Mouse (Mus musculus) intestine, embryonic 14.5 days (tissue): ENCODE data around the gene Sema5b. TPM values are rescaled to one million over a fixed set of nuclear protein-coding genes. Genes with fewer than 3 reads are reported as not detected.

ENCODE experiments used
- ATAC-seq: fragments of 200-750 bp; cut with Nextera tagmentation; replicated peaks from 2 replicates; pipeline ENCODE4 v1.8.0; 2017; ENCODE audit warnings: low read depth, moderate number of reproducible peaks, moderate TSS enrichment, moderate library complexity; ENCODE audit not compliant: low FRiP score, low TSS enrichment
- DNase-seq: peaks from one replicate; pipeline ENCODE4 v3.0.0-alpha.2; 2018; ENCODE audit warnings: low spot score
- H3K27ac ChIP-seq: fragments of 300-500 bp; sonication (generic); 2 replicates; pipeline ENCODE4 v1.5.1; 2014; ENCODE audit warnings: low read depth, mild to moderate bottlenecking, control low read depth
- H3K27me3 ChIP-seq: fragments of 300-500 bp; sonication (generic); replicated peaks from 2 replicates; pipeline ENCODE4 v1.6.1; 2014; ENCODE audit warnings: low read length, control low read depth; ENCODE audit not compliant: control insufficient read depth, insufficient read depth
- H3K36me3 ChIP-seq: fragments of 300-500 bp; sonication (generic); 2 replicates; pipeline ENCODE4 v1.6.1; 2014; ENCODE audit warnings: low read length, control low read depth; ENCODE audit not compliant: control insufficient read depth, insufficient read depth
- H3K4me1 ChIP-seq: fragments of 300-500 bp; sonication (generic); replicated peaks from 2 replicates; pipeline ENCODE4 v1.6.1; 2014; ENCODE audit warnings: low read length, control low read depth, mixed read lengths; ENCODE audit not compliant: control insufficient read depth, insufficient read depth
- H3K4me2 ChIP-seq: fragments of 300-500 bp; sonication (generic); 2 replicates; pipeline ENCODE4 v1.6.1; 2014; ENCODE audit warnings: low read length
- H3K4me3 ChIP-seq: fragments of 300-500 bp; sonication (generic); 2 replicates; pipeline ENCODE4 v1.5.1; 2014; ENCODE audit warnings: low read depth, low read length, control low read depth, mixed read lengths
- H3K9ac ChIP-seq: fragments of 300-500 bp; sonication (generic); 2 replicates; pipeline ENCODE4 v1.6.1; 2014; ENCODE audit warnings: mild to moderate bottlenecking, low read length
- H3K9me3 ChIP-seq: fragments of 300-500 bp; sonication (generic); 2 replicates; pipeline ENCODE4 v1.6.1; 2016; ENCODE audit warnings: low read length, control low read depth; ENCODE audit not compliant: control insufficient read depth
- WGBS: fragments of 180-500 bp; shearing (Covaris S2); extraction: QIAGEN DNeasy Blood & Tissue Kit; methylation state at CpG from one replicate; pipeline ENCODE4 v1.1.7; 2014; 5-methylcytosine and 5-hydroxymethylcytosine counted together
- polyA plus RNA-seq: library from polyadenylated mRNA; unstranded; fragments of >200 nt; fragmentation: Nextera tagmentation; extraction: Ambion mirVana; gene quantifications from 2 replicates; pipeline ENCODE4 v1.2.1, GENCODE M21; 2014

The Sema5b gene
- polyA plus RNA-seq, 1 experiment from 2014 or later: 7.0 TPM

- no peaks in the 10 kb centered on the region for H3K27me3 ChIP-seq
- no peaks in the 10 kb centered on the region for H3K9me3 ChIP-seq
- no peaks in the 10 kb centered on the region for H3K36me3 ChIP-seq
- H3K4me3 ChIP-seq: no peak overlapping the region
- H3K9ac ChIP-seq: no peak overlapping the region
- no peak overlapping the region for H3K27ac ChIP-seq
- ATAC-seq: no peak
- no peak overlapping the region for H3K4me2 ChIP-seq
- DNase-seq: no peak
- 0 out of 2 replicates have a peak, but pooled peaks cover 6% of the 10 kb centered on the region for H3K4me1 ChIP-seq
- WGBS: 69% methylated on average over 6 of the region's 6 CpGs
Measured at GRCm38 (mm10) chr16:35624877-35625276, 83.9 kb downstream of the Sema5b start.

GRCm38 (mm10) chr16:35625286-35626020 is 84.5 kb downstream of the Sema5b start:
- 72% methylated on average over 16 of the region's 16 CpGs for WGBS
- Histone ChIP-seq H3K4me1 (0 out of 2 replicates have a peak, but pooled peaks cover 6% of the 10 kb centered on the region), H3K9ac (no peak overlapping the region), H3K4me2 (no peak overlapping the region), H3K9me3 (no peaks in the 10 kb centered on the region), H3K27me3 (no peaks in the 10 kb centered on the region), H3K4me3 (no peak overlapping the region), H3K36me3 (no peaks in the 10 kb centered on the region), H3K27ac (no peak overlapping the region)
- DNase-seq (no peak), ATAC-seq (no peak)

GRCm38 (mm10) chr16:35627992-35628607 is 87.2 kb downstream of the Sema5b start:
- Histone ChIP-seq H3K36me3 (no peaks in the 10 kb centered on the region), H3K4me1 (peaks cover 11% of the 10 kb centered on the region), H3K27ac (no peak overlapping the region), H3K4me2 (no peak overlapping the region), H3K27me3 (no peaks in the 10 kb centered on the region), H3K9me3 (no peaks in the 10 kb centered on the region), H3K9ac (no peak overlapping the region), H3K4me3 (no peak overlapping the region)
- ATAC-seq (0 out of 2 replicates have a peak, but pooled peaks have one; percentile 58), DNase-seq (peak; percentile 90)
- WGBS: 41% methylated on average over 10 of the region's 10 CpGs

GRCm38 (mm10) chr16:35630470-35631183 is 89.7 kb downstream of the Sema5b start:
- no peaks in the 10 kb centered on the region for H3K36me3 ChIP-seq
- H3K9ac ChIP-seq: no peak overlapping the region
- H3K9me3 ChIP-seq: no peaks in the 10 kb centered on the region
- no peak overlapping the region for H3K4me3 ChIP-seq
- H3K4me1 ChIP-seq: peaks cover 9% of the 10 kb centered on the region
- 40% methylated on average over 16 of the region's 16 CpGs for WGBS
- H3K4me2 ChIP-seq: no peak overlapping the region
- ATAC-seq (peak; percentile 17; the same call in 1 of the 2 replicates), DNase-seq (peak; percentile 63)
- no peak overlapping the region for H3K27ac ChIP-seq
- no peaks in the 10 kb centered on the region for H3K27me3 ChIP-seq

GRCm38 (mm10) chr16:35633058-35633457 is 92.1 kb downstream of the Sema5b start:
- H3K9me3 ChIP-seq: no peaks in the 10 kb centered on the region
- no peak for DNase-seq
- peaks cover 9% of the 10 kb centered on the region for H3K4me1 ChIP-seq
- no peaks in the 10 kb centered on the region for H3K27me3 ChIP-seq
- H3K27ac ChIP-seq: no peak overlapping the region
- no peaks in the 10 kb centered on the region for H3K36me3 ChIP-seq
- H3K9ac ChIP-seq: no peak overlapping the region
- WGBS: 5% methylated on average over 2 of the region's 2 CpGs
- no peak for ATAC-seq
- no peak overlapping the region for H3K4me2 ChIP-seq
- no peak overlapping the region for H3K4me3 ChIP-seq

- Histone ChIP-seq H3K27ac (no peak overlapping the region), H3K9ac (no peak overlapping the region), H3K4me2 (no peak overlapping the region), H3K27me3 (no peaks in the 10 kb centered on the region), H3K4me1 (peaks cover 9% of the 10 kb centered on the region), H3K9me3 (no peaks in the 10 kb centered on the region), H3K36me3 (no peaks in the 10 kb centered on the region), H3K4me3 (no peak overlapping the region)
- DNase-seq: no peak
- WGBS: 56% methylated on average over 4 of the region's 4 CpGs
- no peak for ATAC-seq
Measured at GRCm38 (mm10) chr16:35634971-35635370, 94.0 kb downstream of the Sema5b start.

- DNase-seq (no peak), ATAC-seq (no peak)
- no peaks in the 10 kb centered on the region for H3K36me3 ChIP-seq
- no peak overlapping the region for H3K27ac ChIP-seq
- H3K4me2 ChIP-seq: no peak overlapping the region
- H3K4me1 ChIP-seq: no peaks in the 10 kb centered on the region
- no peaks in the 10 kb centered on the region for H3K9me3 ChIP-seq
- WGBS: 60% methylated on average over 3 of the region's 3 CpGs
- no peak overlapping the region for H3K9ac ChIP-seq
- H3K4me3 ChIP-seq: no peak overlapping the region
- H3K27me3 ChIP-seq: no peaks in the 10 kb centered on the region
Measured at GRCm38 (mm10) chr16:35639505-35639904, 98.6 kb downstream of the Sema5b start.

- whole genome bisulfite sequencing: 78% methylated on average over 4 of the region's 4 CpGs
- H3K9ac ChIP-seq: no peak overlapping the region
- ATAC-seq: no peak
- H3K27me3 ChIP-seq: no peaks in the 10 kb centered on the region
- no peaks in the 10 kb centered on the region for H3K36me3 ChIP-seq
- no peaks in the 10 kb centered on the region for H3K4me1 ChIP-seq
- DNase-seq: no peak
- no peak overlapping the region for H3K4me3 ChIP-seq
- H3K9me3 ChIP-seq: no peaks in the 10 kb centered on the region
- no peak overlapping the region for H3K4me2 ChIP-seq
- H3K27ac ChIP-seq: no peak overlapping the region
Measured at GRCm38 (mm10) chr16:35648862-35649261, 107.9 kb downstream of the Sema5b start.
